Mouse (Mus musculus) midbrain, postnatal 0 days (tissue): ENCODE measurements around the gene Gm17651. TPM values are rescaled to one million over a fixed set of nuclear protein-coding genes. Genes with fewer than 3 reads are reported as not detected.

ENCODE experiments used
- ATAC-seq: fragments of 200-750 bp; cut with Nextera tagmentation; 2 replicates; pipeline ENCODE4 v1.8.0; 2017; ENCODE audit warnings: moderate number of reproducible peaks, mild to moderate bottlenecking, moderate TSS enrichment, moderate library complexity; ENCODE audit not compliant: low FRiP score
- DNase-seq: peaks from one replicate; pipeline ENCODE4 v3.0.0-alpha.2; 2015; ENCODE audit warnings: low spot score
- H3K27ac ChIP-seq: fragments of 300-500 bp; sonication (generic); 2 replicates; pipeline ENCODE4 v1.5.1; 2014; ENCODE audit warnings: low read depth, mild to moderate bottlenecking, low read length, mixed read lengths
- H3K27me3 ChIP-seq: fragments of 300-500 bp; sonication (generic); 2 replicates; pipeline ENCODE4 v1.6.1; 2014; ENCODE audit warnings: low read length, control low read depth, mixed read lengths; ENCODE audit not compliant: insufficient read depth
- H3K36me3 ChIP-seq: fragments of 300-500 bp; sonication (generic); 2 replicates; pipeline ENCODE4 v1.6.1; 2014; ENCODE audit warnings: low read length, control low read depth, mixed read lengths; ENCODE audit not compliant: insufficient read depth
- H3K4me1 ChIP-seq: fragments of 300-500 bp; sonication (generic); 2 replicates; pipeline ENCODE4 v1.6.1; 2014; ENCODE audit warnings: mild to moderate bottlenecking, control low read depth, antibody characterized with exemption, low read length, mixed read lengths; ENCODE audit not compliant: insufficient read depth
- H3K4me2 ChIP-seq: fragments of 300-500 bp; sonication (generic); 2 replicates; pipeline ENCODE4 v1.6.1; 2014; ENCODE audit warnings: low read depth, mild to moderate bottlenecking, low read length, mixed read lengths; ENCODE audit not compliant: poor library complexity, severe bottlenecking
- H3K4me3 ChIP-seq: fragments of 300-500 bp; sonication (generic); 2 replicates; pipeline ENCODE4 v1.5.1; 2014; ENCODE audit warnings: low read depth, mild to moderate bottlenecking, low read length, moderate library complexity
- H3K9ac ChIP-seq: fragments of 300-500 bp; sonication (generic); replicated peaks from 2 replicates; pipeline ENCODE4 v1.6.1; 2014; ENCODE audit warnings: mild to moderate bottlenecking, low read length, moderate library complexity, mixed read lengths; ENCODE audit not compliant: poor library complexity, severe bottlenecking
- H3K9me3 ChIP-seq: fragments of 300-500 bp; sonication (generic); 2 replicates; pipeline ENCODE4 v1.6.1; 2016; ENCODE audit warnings: low read length, control low read depth
- CTCF ChIP-seq: IDR thresholded peaks from 2 replicates; pipeline ENCODE4 v1.5.1; 2016; ENCODE audit warnings: antibody characterized with exemption, mild to moderate bottlenecking
- WGBS: fragments of 180-500 bp; shearing (Covaris S2); extraction: QIAGEN DNeasy Blood & Tissue Kit; methylation state at CpG from one replicate; pipeline ENCODE4 v1.1.7; 2014; 5-methylcytosine and 5-hydroxymethylcytosine counted together
- polyA plus RNA-seq: library from polyadenylated mRNA; unstranded; fragments of >200 nt; fragmentation: Nextera tagmentation; extraction: Ambion mirVana; gene quantifications from 2 replicates; pipeline ENCODE4 v1.2.1, GENCODE M21; 2015
- total RNA-seq: library from RNA; depleted of rRNA; stranded (reverse); fragments of >200 nt; gene quantifications from 2 replicates; pipeline ENCODE4 v1.2.3, GENCODE M21; 2014

The Gm17651 gene
- total and polyA plus RNA-seq, 2 experiments from 2014 or later: not detected

- H3K4me1 ChIP-seq: no peaks in the 10 kb centered on the region
- no peaks in the 10 kb centered on the region for H3K27me3 ChIP-seq
- ATAC-seq (peak; percentile 95), DNase-seq (peak; percentile 98)
- no peaks in the 10 kb centered on the region for H3K9me3 ChIP-seq
- no peak for TF ChIP-seq CTCF
- peak within 1 kb of the TSS; percentile 81 for H3K4me2 ChIP-seq
- H3K9ac ChIP-seq: peak within 1 kb of the TSS; percentile 66
- peak within 1 kb of the TSS; percentile 74 for H3K4me3 ChIP-seq
- peak within 1 kb of the TSS; percentile 65 for H3K27ac ChIP-seq
- WGBS: 2% methylated on average over 51 of the region's 51 CpGs
- H3K36me3 ChIP-seq: peaks cover 6% of the 10 kb centered on the region; the same call in 1 of the 2 replicates
Observed at GRCm38 (mm10) chr3:97657655-97658411, 16.7 kb downstream of the Gm17651 start, which contains the start of gene Prkab2. Gene Prkab2 (plus strand): TSS chr3:97658193.

GRCm38 (mm10) chr3:97654901-97655300, 19.6 kb downstream of the Gm17651 start:
- TF ChIP-seq CTCF: peak; percentile 44
- ATAC-seq: no peak
- 79% methylated on average over 8 of the region's 8 CpGs for WGBS

GRCm38 (mm10) chr3:97653781-97654180, 20.7 kb downstream of the Gm17651 start:
- Histone ChIP-seq H3K9ac (no peak overlapping the region), H3K27ac (no peak overlapping the region), H3K4me1 (no peaks in the 10 kb centered on the region), H3K27me3 (no peaks in the 10 kb centered on the region), H3K36me3 (no peaks in the 10 kb centered on the region), H3K4me2 (no peak overlapping the region), H3K4me3 (no peak overlapping the region), H3K9me3 (no peaks in the 10 kb centered on the region)
- WGBS: 90% methylated on average over 5 of the region's 5 CpGs
- ATAC-seq: no peak
- TF ChIP-seq CTCF: no peak
- no peak for DNase-seq

More at GRCm38 (mm10) chr3:97654901-97655300, 19.6 kb downstream of the Gm17651 start:
- no peak overlapping the region for H3K4me2 ChIP-seq
- no peaks in the 10 kb centered on the region for H3K9me3 ChIP-seq
- no peak for DNase-seq
- no peaks in the 10 kb centered on the region for H3K4me1 ChIP-seq
- H3K9ac ChIP-seq: no peak overlapping the region
- H3K4me3 ChIP-seq: no peak overlapping the region
- H3K36me3 ChIP-seq: no peaks in the 10 kb centered on the region
- no peak overlapping the region for H3K27ac ChIP-seq
- H3K27me3 ChIP-seq: no peaks in the 10 kb centered on the region

GRCm38 (mm10) chr3:97651604-97652003, 22.9 kb downstream of the Gm17651 start:
- no peaks in the 10 kb centered on the region for H3K27me3 ChIP-seq
- no peaks in the 10 kb centered on the region for H3K9me3 ChIP-seq
- ATAC-seq (no peak), DNase-seq (no peak)
- no peaks in the 10 kb centered on the region for H3K4me1 ChIP-seq
- no peak overlapping the region for H3K9ac ChIP-seq
- H3K4me2 ChIP-seq: no peak overlapping the region
- WGBS: 88% methylated on average over 10 of the region's 10 CpGs
- no peak overlapping the region for H3K27ac ChIP-seq
- no peak overlapping the region for H3K4me3 ChIP-seq
- no peak for TF ChIP-seq CTCF
- no peaks in the 10 kb centered on the region for H3K36me3 ChIP-seq

GRCm38 (mm10) chr3:97649469-97649868, 25.0 kb downstream of the Gm17651 start:
- H3K36me3 ChIP-seq: no peaks in the 10 kb centered on the region
- no peaks in the 10 kb centered on the region for H3K27me3 ChIP-seq
- ATAC-seq (no peak), DNase-seq (no peak)
- H3K27ac ChIP-seq: no peak overlapping the region
- no peaks in the 10 kb centered on the region for H3K4me1 ChIP-seq
- no peak for TF ChIP-seq CTCF
- 84% methylated on average over 6 of the region's 6 CpGs for WGBS
- no peak overlapping the region for H3K9ac ChIP-seq
- no peak overlapping the region for H3K4me2 ChIP-seq
- H3K9me3 ChIP-seq: no peaks in the 10 kb centered on the region
- H3K4me3 ChIP-seq: no peak overlapping the region

GRCm38 (mm10) chr3:97649022-97649421, 25.5 kb downstream of the Gm17651 start:
- Histone ChIP-seq H3K4me3 (no peak overlapping the region), H3K27ac (no peak overlapping the region), H3K9ac (no peak overlapping the region), H3K27me3 (no peaks in the 10 kb centered on the region), H3K4me2 (no peak overlapping the region), H3K4me1 (no peaks in the 10 kb centered on the region), H3K36me3 (no peaks in the 10 kb centered on the region), H3K9me3 (no peaks in the 10 kb centered on the region)
- ATAC-seq (no peak), DNase-seq (no peak)
- 80% methylated on average over 3 of the region's 3 CpGs for WGBS
- no peak for TF ChIP-seq CTCF
